Mouse (Mus musculus) CH12.LX (cell line): ENCODE measurements around the gene Cdk2ap1. TPM values are rescaled to one million over a fixed set of nuclear protein-coding genes. Genes with fewer than 3 reads are reported as not detected.
"Not testable (repeated sequence)": the region's sequence is repeated elsewhere in the genome, so short reads cannot be mapped to it uniquely, and the experiment has no call there.

ENCODE experiments used
- DNase-seq: peaks from one replicate; pipeline ENCODE4 v3.0.0-alpha.2; 2013; ENCODE audit errors: extremely low read depth
- H3K27ac ChIP-seq: 2 replicates; pipeline ENCODE4 v1.5.1; 2012; ENCODE audit warnings: low read depth, mild to moderate bottlenecking, control low read depth, moderate library complexity; ENCODE audit not compliant: insufficient read depth
- H3K27me3 ChIP-seq: replicated peaks from 2 replicates; pipeline ENCODE3; 2012; ENCODE audit warnings: inconsistent platforms
- H3K36me3 ChIP-seq, 2 experiments: replicated peaks in 1 of 2; 2 replicates each; pipeline versions ENCODE3 to v1.6.1; 2012; ENCODE audit warnings: inconsistent platforms in 1 of 2, low read length in 1 of 2, mild to moderate bottlenecking in 1 of 2, mixed read lengths in 1 of 2, moderate library complexity in 1 of 2; ENCODE audit not compliant: control insufficient read depth in 1 of 2, insufficient read depth in 1 of 2
- H3K4me1 ChIP-seq, 2 experiments: 2 replicates each; pipeline ENCODE4 v1.6.1; 2012; ENCODE audit warnings: inconsistent platforms in 1 of 2, moderate library complexity in 1 of 2; ENCODE audit not compliant: insufficient read depth in 2 of 2, control insufficient read depth in 1 of 2
- H3K4me2 ChIP-seq: 2 replicates; pipeline ENCODE4 v1.6.1; 2012; ENCODE audit warnings: low read depth, mild to moderate bottlenecking, control low read depth; ENCODE audit not compliant: poor library complexity, insufficient read depth, severe bottlenecking
- H3K4me3 ChIP-seq, 3 experiments: fragments of 150-350 bp in 1 of 3; sonication (generic) in 1 of 3; replicated peaks in 1 of 3; 2 replicates each; pipeline versions ENCODE3 to v1.5.1; 2011 to 2012; ENCODE audit warnings: low read depth in 2 of 3, low read length in 2 of 3, mild to moderate bottlenecking in 2 of 3, moderate library complexity in 2 of 3, control low read depth in 1 of 3, improper control_type of control experiment in 1 of 3, inconsistent platforms in 1 of 3, mixed read lengths in 1 of 3; ENCODE audit not compliant: poor library complexity in 1 of 3
- H3K79me2 ChIP-seq: replicated peaks from 2 replicates; pipeline ENCODE4 v1.6.1; 2012; ENCODE audit warnings: mild to moderate bottlenecking, moderate library complexity; ENCODE audit not compliant: control insufficient read depth, poor library complexity, insufficient read depth, severe bottlenecking; ENCODE audit errors: extremely low read depth
- H3K9ac ChIP-seq: 2 replicates; pipeline ENCODE4 v1.6.1; 2012; ENCODE audit warnings: low read depth, mild to moderate bottlenecking, control low read depth, moderate library complexity; ENCODE audit not compliant: insufficient read depth
- H3K9me3 ChIP-seq: replicated peaks from 2 replicates; pipeline ENCODE3; 2012; ENCODE audit warnings: low read length, inconsistent platforms, mixed read lengths
- BHLHE40 ChIP-seq: IDR thresholded peaks from 2 replicates; pipeline ENCODE4 v1.6.1; 2011; ENCODE audit warnings: mild to moderate bottlenecking, low read depth, low read length, improper control_type of control experiment
- GABPA ChIP-seq: IDR thresholded peaks from 2 replicates; pipeline ENCODE4 v1.6.1; 2012; ENCODE audit warnings: low read depth, low read length, improper control_type of control experiment, inconsistent platforms; ENCODE audit not compliant: insufficient replicate concordance
- JUND ChIP-seq: conservative IDR thresholded peaks from 2 replicates; pipeline ENCODE4 v1.6.1; 2011; ENCODE audit warnings: low read depth, low read length, improper control_type of control experiment
- KAT2A ChIP-seq: IDR thresholded peaks from 2 replicates; pipeline ENCODE4 v1.6.1; 2012; ENCODE audit warnings: low read length, improper control_type of control experiment, inconsistent platforms; ENCODE audit not compliant: insufficient replicate concordance
- MEF2A ChIP-seq: IDR thresholded peaks from 2 replicates; pipeline ENCODE4 v1.6.1; 2014; ENCODE audit warnings: low read depth, mild to moderate bottlenecking, inconsistent platforms, low read length, improper control_type of control experiment, borderline replicate concordance
- MYC ChIP-seq: IDR thresholded peaks from 2 replicates; pipeline ENCODE4 v1.6.1; 2011; ENCODE audit warnings: low read depth, mild to moderate bottlenecking, improper control_type of control experiment, low read length
- PAX5 ChIP-seq: IDR thresholded peaks from 2 replicates; pipeline ENCODE4 v1.6.1; 2012; ENCODE audit warnings: low read length, inconsistent platforms, mixed read lengths
- TCF12 ChIP-seq: IDR thresholded peaks from 2 replicates; pipeline ENCODE4 v1.6.1; 2014; ENCODE audit warnings: low read depth, mild to moderate bottlenecking, inconsistent platforms, low read length, improper control_type of control experiment
- USF2 ChIP-seq: conservative IDR thresholded peaks from 2 replicates; pipeline ENCODE4 v1.6.1; 2011; ENCODE audit warnings: low read depth, low read length, improper control_type of control experiment
- ZC3H11A ChIP-seq: IDR thresholded peaks from 2 replicates; pipeline ENCODE4 v1.6.1; 2012; ENCODE audit warnings: low read depth, mild to moderate bottlenecking, inconsistent platforms, low read length, improper control_type of control experiment
- ZMIZ1 ChIP-seq: IDR thresholded peaks from 2 replicates; pipeline ENCODE4 v1.6.1; 2012; ENCODE audit warnings: low read depth, mild to moderate bottlenecking, inconsistent platforms, low read length, improper control_type of control experiment
- ZNF384 ChIP-seq: IDR thresholded peaks from 2 replicates; pipeline ENCODE4 v1.6.1; 2012; ENCODE audit warnings: low read depth, low read length, improper control_type of control experiment, inconsistent platforms
- dilution Hi-C: fragments of 300-500 bp; cut with MboI; formaldehyde crosslinking; loops from 2 replicates; pipeline ENCODE4 v1.14.3; 2020; ENCODE audit warnings: low sequenced_read_pairs; ENCODE audit not compliant: extremely low pct_unique_long_range_greater_than_20kb, extremely low pct_ligation_motif_present
- in situ Hi-C: fragments of 300-500 bp; cut with MboI; formaldehyde crosslinking; loops from 3 replicates; pipeline ENCODE4 v1.14.3; 2019; ENCODE audit warnings: low sequenced_read_pairs, low pct_ligation_motif_present, low pct_unique_long_range_greater_than_20kb, mixed read lengths
- polyA plus RNA-seq: library from polyadenylated mRNA; unstranded; fragments of >175 nt; gene quantifications from 2 replicates; pipeline ENCODE4 v1.2.1, GENCODE M21; 2012; ENCODE audit warnings: low read depth; ENCODE audit not compliant: insufficient read length
- total RNA-seq, 2 experiments: library from RNA; depleted of rRNA; stranded (reverse); fragments of 300-350 nt in 1 of 2; fragments of >200 nt in 1 of 2; gene quantifications; 2 replicates each; pipeline ENCODE4 v1.2.3; 2012 to 2014

Cdk2ap1 gene
- total and polyA plus RNA-seq, 3 experiments: 90.4 to 323 (median 179) TPM

- TF ChIP-seq TCF12: no peak
- TF ChIP-seq KAT2A: no peak
- TF ChIP-seq, all 38 proteins: peak for 0
- H3K36me3 ChIP-seq: peaks cover 25 to 82% of the 10 kb centered on the region in 2 experiments
- DNase-seq: no peak
- no peak overlapping the region for H3K4me3 ChIP-seq
- in situ Hi-C loops (no loop called here), dilution Hi-C loops (no loop called here)
- H3K27ac ChIP-seq: no peak overlapping the region
- peaks cover 8% of the 10 kb centered on the region for H3K9me3 ChIP-seq
- no peaks in the 10 kb centered on the region for H3K79me2 ChIP-seq
- no peak overlapping the region for H3K4me2 ChIP-seq
- H3K4me1 ChIP-seq: no peaks in the 10 kb centered on the region
- no peaks in the 10 kb centered on the region for H3K27me3 ChIP-seq
- no peak overlapping the region for H3K9ac ChIP-seq
These were observed 46.9 kb downstream of the Cdk2ap1 start for GRCm38 (mm10) chr5:124315941-124316340.

DNA sequence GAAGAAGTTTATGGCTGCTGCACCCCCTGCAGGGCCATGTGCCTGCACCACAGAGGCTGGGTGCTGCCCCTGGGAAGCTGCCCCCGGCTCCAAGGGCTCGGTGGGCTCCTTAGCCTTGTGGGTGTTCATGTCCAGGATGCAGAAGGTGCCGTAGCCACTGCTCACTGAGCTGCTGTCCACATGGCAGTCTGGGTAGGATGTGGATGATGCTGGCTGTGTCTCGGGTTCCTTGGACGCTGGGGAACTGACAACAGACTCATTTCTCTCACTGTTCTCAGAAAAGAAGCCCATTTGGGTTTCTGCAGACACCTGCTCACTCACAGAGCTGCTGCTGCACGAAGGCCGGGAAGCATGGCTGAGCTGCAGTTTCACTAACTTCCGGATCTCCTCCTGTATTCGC lies 47.4 kb downstream of the Cdk2ap1 start:
- no peaks in the 10 kb centered on the region for H3K79me2 ChIP-seq
- H3K4me3 ChIP-seq: no peak overlapping the region
- no peak overlapping the region for H3K9ac ChIP-seq
- no peak for DNase-seq
- peaks cover 25 to 82% of the 10 kb centered on the region in 2 experiments for H3K36me3 ChIP-seq
- H3K9me3 ChIP-seq: peaks cover 8% of the 10 kb centered on the region
- dilution Hi-C loops (no loop called here), in situ Hi-C loops (no loop called here)
- TF ChIP-seq MYC: no peak
- TF ChIP-seq ZNF384: no peak
- no peak overlapping the region for H3K4me2 ChIP-seq
- H3K4me1 ChIP-seq: no peaks in the 10 kb centered on the region
- H3K27me3 ChIP-seq: no peaks in the 10 kb centered on the region
- no peak overlapping the region for H3K27ac ChIP-seq

DNA sequence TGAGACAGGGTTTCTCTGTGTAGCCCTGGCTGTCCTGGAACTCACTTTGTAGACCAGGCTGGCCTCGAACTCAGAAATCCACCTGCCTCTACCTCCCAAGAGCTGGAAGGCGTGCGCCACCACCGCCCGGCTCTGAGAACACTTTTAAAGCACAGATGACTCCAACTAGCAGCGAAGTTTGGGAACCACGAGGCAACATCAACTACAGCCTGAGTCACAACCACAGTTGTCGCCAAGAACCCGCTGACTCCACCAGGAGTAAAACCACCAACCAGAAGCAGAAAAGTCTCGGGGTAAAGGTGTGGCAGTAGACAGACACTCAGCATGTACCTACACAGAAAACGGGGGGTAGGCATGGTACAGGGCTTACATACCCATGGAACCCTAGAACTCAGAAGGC lies 52.8 kb downstream of the Cdk2ap1 start:
- no peaks in the 10 kb centered on the region for H3K27me3 ChIP-seq
- H3K9ac ChIP-seq: no peak overlapping the region
- in situ Hi-C loops (no loop called here), dilution Hi-C loops (no loop called here)
- H3K27ac ChIP-seq: no peak overlapping the region
- H3K4me2 ChIP-seq: no peak overlapping the region
- no peak overlapping the region for H3K4me3 ChIP-seq
- no peak for TF ChIP-seq ZC3H11A
- no peak for TF ChIP-seq MYC
- no peak for TF ChIP-seq JUND
- no peak for TF ChIP-seq PAX5
- peaks cover 29 to 85% of the 10 kb centered on the region in 2 experiments for H3K36me3 ChIP-seq
- no peaks in the 10 kb centered on the region for H3K79me2 ChIP-seq
- DNase-seq: no peak
- peaks cover 8% of the 10 kb centered on the region for H3K9me3 ChIP-seq
- no peaks in the 10 kb centered on the region for H3K4me1 ChIP-seq

GRCm38 (mm10) chr5:124309155-124309554 lies 53.7 kb downstream of the Cdk2ap1 start:
- in situ Hi-C loops (no loop called here), dilution Hi-C loops (no loop called here)
- peaks cover 31 to 82% of the 10 kb centered on the region in 2 experiments for H3K36me3 ChIP-seq
- no peak overlapping the region for H3K4me2 ChIP-seq
- no peaks in the 10 kb centered on the region for H3K27me3 ChIP-seq
- no peaks in the 10 kb centered on the region for H3K79me2 ChIP-seq
- no peak overlapping the region for H3K27ac ChIP-seq
- DNase-seq: no peak
- H3K9ac ChIP-seq: no peak overlapping the region
- TF ChIP-seq USF2: no peak
- no peak for TF ChIP-seq ZMIZ1
- no peak for TF ChIP-seq MYC
- no peak for TF ChIP-seq GABPA
- no peak for TF ChIP-seq KAT2A
- TF ChIP-seq MEF2A: no peak
- no peak for TF ChIP-seq BHLHE40
- TF ChIP-seq, all 38 proteins: peak for 0
- Histone ChIP-seq H3K4me3 (no peak overlapping the region), H3K4me1 (no peaks in the 10 kb centered on the region), H3K9me3 (peaks cover 8% of the 10 kb centered on the region)

DNA sequence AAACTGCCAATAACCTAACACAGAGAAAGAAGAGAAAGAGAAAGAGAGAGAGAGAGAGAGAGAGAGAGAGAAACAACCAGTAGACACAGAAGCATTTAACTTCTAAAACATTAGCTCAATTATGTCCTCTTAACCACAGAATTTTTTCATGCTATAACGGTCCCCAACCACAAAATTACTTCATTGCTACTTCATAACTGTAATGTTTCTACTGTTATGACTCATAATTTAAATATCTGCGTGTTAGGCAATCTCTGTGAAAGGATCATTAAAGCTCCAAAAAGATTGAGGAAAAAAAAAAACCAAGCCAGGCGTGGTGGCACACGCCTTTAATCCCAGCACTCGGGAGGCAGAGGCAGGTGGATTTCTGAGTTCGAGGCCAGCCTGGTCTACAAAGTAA lies 60.0 kb downstream of the Cdk2ap1 start:
- H3K27me3 ChIP-seq, H3K4me1 ChIP-seq, H3K4me2 ChIP-seq, H3K79me2 ChIP-seq, in situ Hi-C loops, H3K9me3 ChIP-seq, H3K27ac ChIP-seq, H3K9ac ChIP-seq, H3K4me3 ChIP-seq, DNase-seq, dilution Hi-C loops: not testable (repeated sequence)
- peaks cover 38 to 75% of the 10 kb centered on the region in 2 experiments for H3K36me3 ChIP-seq
